Mouse (Mus musculus) hindbrain, embryonic 11.5 days (tissue): ENCODE measurements around the gene Ptprq. TPM values are rescaled to one million over a fixed set of nuclear protein-coding genes. Genes with fewer than 3 reads are reported as not detected.

Source experiments
- ATAC-seq: fragments of 200-750 bp; cut with Nextera tagmentation; 2 replicates; pipeline ENCODE4 v1.8.0; 2017; ENCODE audit warnings: mild to moderate bottlenecking, moderate TSS enrichment, moderate library complexity; ENCODE audit not compliant: low FRiP score
- DNase-seq: peaks from one replicate; pipeline ENCODE4 v3.0.0-alpha.2; 2015; ENCODE audit warnings: low spot score
- H3K27ac ChIP-seq: fragments of 300-500 bp; sonication (generic); 2 replicates; pipeline ENCODE4 v1.5.1; 2014; ENCODE audit warnings: mild to moderate bottlenecking, low read depth, low read length
- H3K27me3 ChIP-seq: fragments of 300-500 bp; sonication (generic); 2 replicates; pipeline ENCODE4 v1.6.1; 2014; ENCODE audit warnings: mild to moderate bottlenecking, low read length, moderate library complexity, mixed read lengths; ENCODE audit not compliant: control insufficient read depth, insufficient read depth
- H3K36me3 ChIP-seq: fragments of 300-500 bp; sonication (generic); 2 replicates; pipeline ENCODE4 v1.6.1; 2014; ENCODE audit warnings: mild to moderate bottlenecking, low read length, moderate library complexity, mixed read lengths; ENCODE audit not compliant: control insufficient read depth, insufficient read depth
- H3K4me1 ChIP-seq: fragments of 300-500 bp; sonication (generic); replicated peaks from 2 replicates; pipeline ENCODE4 v1.6.1; 2014; ENCODE audit warnings: low read length, mixed read lengths; ENCODE audit not compliant: control insufficient read depth, insufficient read depth
- H3K4me2 ChIP-seq: fragments of 300-500 bp; sonication (generic); replicated peaks from 2 replicates; pipeline ENCODE4 v1.6.1; 2014; ENCODE audit warnings: mild to moderate bottlenecking, low read depth, low read length
- H3K4me3 ChIP-seq: fragments of 300-500 bp; sonication (generic); 2 replicates; pipeline ENCODE4 v1.5.1; 2014; ENCODE audit warnings: low read depth, low read length
- H3K9ac ChIP-seq: fragments of 300-500 bp; sonication (generic); 2 replicates; pipeline ENCODE4 v1.6.1; 2014; ENCODE audit warnings: low read depth, low read length
- H3K9me3 ChIP-seq: fragments of 300-500 bp; sonication (generic); 2 replicates; pipeline ENCODE4 v1.6.1; 2016; ENCODE audit warnings: low read length; ENCODE audit not compliant: control insufficient read depth
- WGBS: fragments of 180-500 bp; shearing (Covaris S2); extraction: QIAGEN DNeasy Blood & Tissue Kit; methylation state at CpG from one replicate; pipeline ENCODE4 v1.1.7; 2014; 5-methylcytosine and 5-hydroxymethylcytosine counted together
- polyA plus RNA-seq: library from polyadenylated mRNA; unstranded; fragments of >200 nt; fragmentation: Nextera tagmentation; extraction: Ambion mirVana; gene quantifications from 2 replicates; pipeline ENCODE4 v1.2.1, GENCODE M21; 2014

Ptprq gene
- polyA plus RNA-seq, 1 experiment from 2014 or later, result 0.03 TPM

- no peaks in the 10 kb centered on the region for H3K9me3 ChIP-seq
- H3K4me3 ChIP-seq, result no peak overlapping the region
- H3K27ac ChIP-seq, result no peak overlapping the region
- WGBS, result 85% methylated on average over 4 of the region's 4 CpGs
- ATAC-seq (no peak), DNase-seq (no peak)
- H3K4me2 ChIP-seq, result no peak overlapping the region
- H3K36me3 ChIP-seq, result no peaks in the 10 kb centered on the region
- H3K9ac ChIP-seq, result no peak overlapping the region
- no peaks in the 10 kb centered on the region for H3K27me3 ChIP-seq
- no peaks in the 10 kb centered on the region for H3K4me1 ChIP-seq
Observed at GRCm38 (mm10) chr10:107668374-107669094, 51.3 kb downstream of the Ptprq start.

GRCm38 (mm10) chr10:107662372-107663065, 57.3 kb downstream of the Ptprq start:
- DNase-seq (peak; percentile 37), ATAC-seq (peak; percentile 52; the same call in 1 of the 2 replicates)
- Histone ChIP-seq H3K36me3 (no peaks in the 10 kb centered on the region), H3K27ac (no peak overlapping the region), H3K9ac (no peak overlapping the region), H3K4me3 (no peak overlapping the region), H3K4me2 (no peak overlapping the region), H3K4me1 (no peaks in the 10 kb centered on the region), H3K9me3 (no peaks in the 10 kb centered on the region), H3K27me3 (no peaks in the 10 kb centered on the region)
- 61% methylated on average over 5 of the region's 5 CpGs for WGBS

- no peaks in the 10 kb centered on the region for H3K36me3 ChIP-seq
Observed at GRCm38 (mm10) chr10:107661970-107662369, 57.9 kb downstream of the Ptprq start.

GRCm38 (mm10) chr10:107659141-107659540, 60.7 kb downstream of the Ptprq start:
- WGBS, result 91% methylated on average over 2 of the region's 2 CpGs

More at GRCm38 (mm10) chr10:107661970-107662369, 57.9 kb downstream of the Ptprq start:
- 0 out of 2 replicates have a peak, but pooled peaks have one; percentile 12 for ATAC-seq
- WGBS, result 90% methylated on average over 3 of the region's 3 CpGs
- Histone ChIP-seq H3K27ac (no peak overlapping the region), H3K27me3 (no peaks in the 10 kb centered on the region), H3K9me3 (no peaks in the 10 kb centered on the region), H3K9ac (no peak overlapping the region), H3K4me3 (no peak overlapping the region), H3K4me1 (no peaks in the 10 kb centered on the region), H3K4me2 (no peak overlapping the region)
- DNase-seq, result peak; percentile 5

GRCm38 (mm10) chr10:107649687-107650086, 70.2 kb downstream of the Ptprq start:
- ATAC-seq, result no peak
- Histone ChIP-seq H3K27me3 (no peaks in the 10 kb centered on the region), H3K4me1 (no peaks in the 10 kb centered on the region), H3K9me3 (no peaks in the 10 kb centered on the region), H3K4me2 (no peak overlapping the region), H3K9ac (no peak overlapping the region), H3K36me3 (no peaks in the 10 kb centered on the region), H3K27ac (no peak overlapping the region), H3K4me3 (no peak overlapping the region)
- no peak for DNase-seq
- WGBS, result 96% methylated on average over 2 of the region's 2 CpGs

More at GRCm38 (mm10) chr10:107659141-107659540, 60.7 kb downstream of the Ptprq start:
- DNase-seq (no peak), ATAC-seq (no peak)
- H3K9ac ChIP-seq, result no peak overlapping the region
- H3K4me2 ChIP-seq, result no peak overlapping the region
- no peaks in the 10 kb centered on the region for H3K36me3 ChIP-seq
- no peaks in the 10 kb centered on the region for H3K4me1 ChIP-seq
- H3K9me3 ChIP-seq, result no peaks in the 10 kb centered on the region
- no peaks in the 10 kb centered on the region for H3K27me3 ChIP-seq
- H3K4me3 ChIP-seq, result no peak overlapping the region
- no peak overlapping the region for H3K27ac ChIP-seq

- Histone ChIP-seq H3K4me1 (no peaks in the 10 kb centered on the region), H3K9me3 (no peaks in the 10 kb centered on the region), H3K36me3 (no peaks in the 10 kb centered on the region), H3K27me3 (no peaks in the 10 kb centered on the region), H3K4me3 (no peak overlapping the region), H3K9ac (no peak overlapping the region), H3K4me2 (no peak overlapping the region), H3K27ac (no peak overlapping the region)
- DNase-seq (no peak), ATAC-seq (no peak)
- WGBS, result 85% methylated on average over 3 of the region's 3 CpGs
Observed at GRCm38 (mm10) chr10:107628104-107628503, 91.7 kb downstream of the Ptprq start.

- H3K27me3 ChIP-seq, result no peaks in the 10 kb centered on the region
- no peak overlapping the region for H3K4me3 ChIP-seq
- DNase-seq, result no peak
- no peaks in the 10 kb centered on the region for H3K36me3 ChIP-seq
- H3K9ac ChIP-seq, result no peak overlapping the region
- no peak for ATAC-seq
- WGBS, result 78% methylated on average over 1 of the region's 1 CpGs
- H3K9me3 ChIP-seq, result no peaks in the 10 kb centered on the region
- no peak overlapping the region for H3K4me2 ChIP-seq
- H3K27ac ChIP-seq, result no peak overlapping the region
- H3K4me1 ChIP-seq, result no peaks in the 10 kb centered on the region
Observed at GRCm38 (mm10) chr10:107626648-107627047, 93.2 kb downstream of the Ptprq start.

- Histone ChIP-seq H3K9me3 (no peaks in the 10 kb centered on the region), H3K4me2 (no peak overlapping the region), H3K9ac (no peak overlapping the region), H3K4me1 (no peaks in the 10 kb centered on the region), H3K36me3 (no peaks in the 10 kb centered on the region), H3K27ac (no peak overlapping the region), H3K27me3 (no peaks in the 10 kb centered on the region), H3K4me3 (no peak overlapping the region)
- ATAC-seq, result no peak
- no peak for DNase-seq
- WGBS, result 95% methylated on average over 4 of the region's 4 CpGs
Observed at GRCm38 (mm10) chr10:107624211-107624610, 95.6 kb downstream of the Ptprq start.

GRCm38 (mm10) chr10:107615460-107615859, 104.4 kb downstream of the Ptprq start:
- Histone ChIP-seq H3K27me3 (no peaks in the 10 kb centered on the region), H3K27ac (no peak overlapping the region), H3K4me1 (no peaks in the 10 kb centered on the region), H3K9me3 (no peaks in the 10 kb centered on the region), H3K36me3 (no peaks in the 10 kb centered on the region), H3K4me2 (no peak overlapping the region), H3K4me3 (no peak overlapping the region), H3K9ac (no peak overlapping the region)
- no peak for DNase-seq
- ATAC-seq, result no peak
- 63% methylated on average over 2 of the region's 2 CpGs for WGBS
